Mouse (Mus musculus): ENCODE results near the gene Txlnb. TPM values are rescaled to one million over a fixed set of nuclear protein-coding genes. Genes with fewer than 3 reads are reported as not detected.
"Not testable (repeated sequence)": the region's sequence is repeated elsewhere in the genome, so short reads cannot be mapped to it uniquely, and the experiment has no call there.

The Txlnb gene
- polyA plus RNA-seq (2016; fragmentation: Nextera tagmentation; extraction: Ambion mirVana), result 0.31 and 0.56 TPM in 2 replicates

DNA sequence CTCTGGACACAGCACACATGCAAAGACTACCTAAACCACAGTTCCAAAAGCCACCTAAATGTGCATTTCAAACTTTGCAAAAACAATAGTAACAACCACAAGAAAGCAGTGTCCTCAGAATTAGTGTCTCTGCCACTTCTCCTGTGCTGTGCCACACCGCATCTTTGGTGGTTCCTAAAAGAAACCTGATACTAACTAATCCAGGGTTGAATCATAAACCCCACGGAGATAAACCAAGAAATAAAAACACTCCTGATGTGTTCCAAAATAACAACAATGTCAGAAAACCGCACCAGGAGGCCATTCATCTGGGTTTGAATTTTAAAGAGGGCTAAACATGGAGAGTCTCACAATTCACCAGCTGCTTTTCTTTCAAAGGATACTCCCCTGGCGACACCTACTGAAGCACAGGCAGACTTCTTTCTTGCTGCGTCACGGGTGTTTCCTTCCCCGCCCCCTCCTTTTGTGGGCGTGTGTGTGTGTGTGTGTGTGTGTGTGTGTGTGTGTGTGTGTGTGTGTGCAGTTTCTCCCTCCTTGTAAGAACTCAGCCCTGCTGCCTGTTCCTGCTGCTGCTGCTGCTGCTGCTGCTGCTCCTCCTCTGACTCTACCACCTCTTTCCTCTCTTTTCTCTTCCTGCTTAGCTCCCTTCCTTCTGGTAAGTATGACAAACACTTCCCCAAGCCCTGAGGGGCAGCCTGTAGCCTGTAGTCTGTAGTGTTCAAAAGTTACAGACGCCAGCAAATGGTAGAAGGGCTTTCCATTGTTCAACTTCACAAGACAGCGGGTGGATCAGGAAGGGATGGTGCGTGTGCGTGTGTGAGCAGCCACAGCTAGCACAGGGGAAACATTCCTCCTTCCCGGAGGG is at the start of gene Txlnb:
Txlnb (plus strand) TSS at position 460 of the 865 bp plus-strand sequence.
- Histone ChIP-seq H3K27me3 (ENCODE audit: low read depth, poor library complexity, severe bottlenecking) (no peaks in the 10 kb centered on the region), H3K9me3 (replicated peaks) (no peaks in the 10 kb centered on the region), H3K36me3 (no peaks in the 10 kb centered on the region), H3K4me3 (peak within 1 kb of the TSS; percentile 32), H3K4me1 (peaks cover 15% of the 10 kb centered on the region), H3K27ac (peak within 1 kb of the TSS; percentile 80)
- WGBS, result 27% methylated on average over 12 of the region's 13 CpGs
- peak; percentile 62 for DNase-seq (ENCODE audit: low spot score)

DNA sequence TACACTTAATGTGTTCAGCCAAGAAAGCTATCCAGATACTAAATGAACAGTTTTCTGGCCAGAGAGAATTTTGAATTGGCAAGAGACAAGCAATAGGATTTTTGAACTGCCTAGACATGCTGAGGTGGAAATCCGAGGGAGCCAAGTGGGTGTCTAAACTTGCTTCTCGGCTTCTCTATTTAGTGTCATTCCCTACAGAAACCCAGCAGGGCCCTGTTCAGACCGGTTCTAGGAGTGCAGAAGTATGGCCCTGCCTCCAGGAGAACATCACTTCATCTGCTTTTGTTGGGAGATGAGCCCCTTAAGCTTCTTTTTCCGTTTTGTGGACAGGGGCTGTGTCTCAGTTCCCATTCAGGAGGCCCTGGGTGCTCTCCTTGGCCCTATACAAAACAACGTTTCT is 43.5 kb upstream of the Txlnb start:
- no peak overlapping the region for H3K4me3 ChIP-seq
- no peak for DNase-seq (ENCODE audit: low spot score)
- 81% methylated on average over 5 of the region's 5 CpGs for WGBS
- H3K4me1 ChIP-seq, result no peaks in the 10 kb centered on the region
- no peaks in the 10 kb centered on the region for H3K27me3 ChIP-seq (ENCODE audit: low read depth, poor library complexity, severe bottlenecking)
- no peaks in the 10 kb centered on the region for H3K9me3 ChIP-seq (replicated peaks)
- no peaks in the 10 kb centered on the region for H3K36me3 ChIP-seq
- H3K27ac ChIP-seq, result no peak overlapping the region

DNA sequence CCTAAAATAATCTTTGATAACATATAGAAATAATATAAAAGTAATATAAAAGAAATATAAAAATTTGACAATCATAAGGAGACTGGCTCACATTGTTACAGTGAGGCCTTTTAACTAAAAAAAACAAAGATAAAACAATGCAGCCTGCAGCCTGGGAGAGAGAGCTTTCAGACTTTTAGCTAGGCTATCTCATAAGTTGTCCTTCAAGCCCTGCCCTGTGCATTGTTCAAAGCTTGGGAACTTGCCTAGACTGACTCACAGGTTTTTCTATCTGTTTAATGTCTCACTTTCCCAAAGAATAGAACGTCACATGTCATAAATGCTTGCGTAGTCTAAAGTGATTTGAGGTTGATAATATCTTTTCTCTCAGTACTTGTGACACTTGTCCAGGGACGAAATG is 36.3 kb upstream of the Txlnb start:
- Histone ChIP-seq H3K9me3 (replicated peaks) (no peaks in the 10 kb centered on the region), H3K27me3 (ENCODE audit: low read depth, poor library complexity, severe bottlenecking) (no peaks in the 10 kb centered on the region), H3K4me1 (no peaks in the 10 kb centered on the region), H3K4me3 (no peak overlapping the region), H3K27ac (no peak overlapping the region), H3K36me3 (no peaks in the 10 kb centered on the region)
- WGBS, result 92% methylated on average over 3 of the region's 3 CpGs
- DNase-seq (ENCODE audit: low spot score), result no peak

DNA sequence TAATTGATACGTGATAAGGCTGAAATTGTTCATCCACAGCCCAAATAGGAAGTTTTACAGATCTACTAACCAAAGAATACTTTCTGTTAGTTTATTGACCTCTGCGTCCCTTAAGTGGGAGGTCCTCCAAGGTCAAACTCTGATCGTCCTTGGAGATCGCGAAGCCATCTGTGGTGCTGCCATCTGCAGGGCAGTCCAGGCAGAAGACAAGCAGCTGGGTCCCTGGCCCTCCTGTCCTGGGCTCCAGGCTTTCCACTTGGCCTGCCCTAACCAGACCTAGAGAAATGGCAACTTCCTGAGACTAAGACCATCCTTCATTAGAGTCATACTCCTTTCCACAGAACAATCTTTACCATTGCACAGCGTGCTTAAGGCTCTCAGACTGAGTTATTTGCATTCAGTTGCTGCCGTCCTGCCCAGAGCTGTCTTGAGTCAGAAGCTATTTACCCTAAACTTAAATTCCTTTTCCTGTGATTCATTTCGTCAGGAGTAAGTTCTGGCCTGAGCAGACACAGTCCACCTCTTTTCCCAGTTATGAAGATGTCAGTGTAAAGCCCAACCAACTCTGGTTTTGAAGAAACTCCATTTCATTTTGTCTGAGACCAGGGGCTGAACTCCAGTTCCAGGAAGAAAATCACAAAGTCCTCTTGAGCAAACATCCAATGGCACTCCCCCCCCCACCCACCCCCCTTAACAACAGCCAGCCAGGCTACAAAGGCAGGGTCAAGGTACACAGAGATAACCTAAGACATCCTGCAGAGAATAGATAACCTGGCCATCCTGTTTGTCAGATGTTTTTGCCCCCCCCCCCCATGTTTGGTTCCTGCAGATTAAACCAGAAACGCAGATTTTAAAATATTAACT is 35.0 kb upstream of the Txlnb start:
- no peak for DNase-seq (ENCODE audit: low spot score)
- H3K27me3 ChIP-seq (ENCODE audit: low read depth, poor library complexity, severe bottlenecking), result no peaks in the 10 kb centered on the region
- 74% methylated on average over 9 of the region's 9 CpGs for WGBS

DNA sequence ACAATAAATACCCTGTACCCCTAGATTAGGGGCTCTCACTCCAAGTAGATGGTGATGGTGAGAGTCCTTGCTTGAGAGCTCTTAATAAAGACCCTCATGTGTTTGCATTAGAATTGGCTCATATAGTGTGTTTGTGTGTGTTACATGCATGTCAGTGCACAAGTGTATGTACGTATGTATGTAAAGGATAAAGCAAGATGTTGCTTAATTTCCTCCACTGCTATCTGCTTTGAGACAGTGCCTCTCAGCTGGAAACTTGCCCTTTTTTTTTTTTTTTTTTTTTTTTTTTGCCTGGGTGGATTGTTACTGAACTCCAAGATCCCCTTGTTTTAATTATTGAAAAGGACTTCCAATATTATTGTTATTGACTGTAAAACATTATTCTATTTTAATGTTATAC is 34.4 kb upstream of the Txlnb start:
- Histone ChIP-seq H3K4me3 (no peak overlapping the region), H3K27me3 (ENCODE audit: low read depth, poor library complexity, severe bottlenecking) (no peaks in the 10 kb centered on the region), H3K9me3 (replicated peaks) (no peaks in the 10 kb centered on the region), H3K36me3 (no peaks in the 10 kb centered on the region), H3K4me1 (no peaks in the 10 kb centered on the region), H3K27ac (no peak overlapping the region)
- no peak for DNase-seq (ENCODE audit: low spot score)
- 93% methylated on average over 1 of the region's 1 CpGs for WGBS

More for the DNA sequence above, 35.0 kb upstream of the Txlnb start:
- no peaks in the 10 kb centered on the region for H3K9me3 ChIP-seq (replicated peaks)
- no peaks in the 10 kb centered on the region for H3K4me1 ChIP-seq
- no peaks in the 10 kb centered on the region for H3K36me3 ChIP-seq
- H3K4me3 ChIP-seq, result no peak overlapping the region
- H3K27ac ChIP-seq, result no peak overlapping the region

DNA sequence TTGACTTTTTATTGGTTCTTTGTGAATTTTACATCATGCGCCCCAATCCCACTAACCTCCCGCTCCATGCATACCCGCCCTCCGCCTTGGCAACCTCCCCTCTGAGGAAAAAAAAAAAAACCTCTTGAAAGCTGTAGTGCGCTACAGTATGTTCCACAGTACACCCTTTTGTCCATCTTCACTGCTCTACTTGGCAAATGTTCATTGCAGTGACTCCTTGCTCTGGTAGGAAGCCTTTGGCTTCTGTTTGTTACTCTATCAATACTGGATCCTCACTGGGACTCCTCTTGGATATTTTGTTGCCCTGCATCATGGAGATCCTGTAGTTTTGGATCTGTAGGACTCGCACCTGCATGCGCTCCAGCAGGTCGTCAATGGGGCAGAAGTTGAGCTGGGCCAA is 33.1 kb upstream of the Txlnb start:
- no peaks in the 10 kb centered on the region for H3K4me1 ChIP-seq
- no peak overlapping the region for H3K4me3 ChIP-seq
- DNase-seq (ENCODE audit: low spot score), result no peak
- WGBS, result 94% methylated on average over 8 of the region's 8 CpGs
- no peaks in the 10 kb centered on the region for H3K27me3 ChIP-seq (ENCODE audit: low read depth, poor library complexity, severe bottlenecking)
- H3K27ac ChIP-seq, result no peak overlapping the region
- H3K36me3 ChIP-seq, result no peaks in the 10 kb centered on the region
- H3K9me3 ChIP-seq (replicated peaks), result no peaks in the 10 kb centered on the region

DNA sequence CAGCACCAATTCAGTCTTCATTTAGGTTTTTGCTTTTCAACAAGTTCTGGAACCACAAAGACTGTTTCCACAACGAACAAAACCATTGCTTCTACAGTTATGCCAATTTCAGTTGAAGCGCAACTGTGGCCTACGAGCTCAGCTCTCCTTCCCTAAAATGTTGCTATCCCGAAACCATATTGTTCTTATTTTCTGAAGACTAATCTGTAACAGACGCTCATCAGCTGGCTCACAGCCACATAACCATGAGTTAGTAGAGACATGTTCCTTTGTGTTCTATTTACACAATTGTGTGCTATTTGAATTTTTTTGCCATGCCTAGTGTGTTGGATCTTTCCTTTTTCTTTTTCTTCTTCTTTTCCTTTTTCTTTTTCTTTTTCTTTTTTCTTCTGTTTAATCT is 26.2 kb upstream of the Txlnb start:
- peak overlapping the region; percentile 56; the same call in 1 of the 2 replicates for H3K27ac ChIP-seq
- no peaks in the 10 kb centered on the region for H3K36me3 ChIP-seq
- peaks cover 12% of the 10 kb centered on the region; the same call in 1 of the 2 replicates for H3K4me1 ChIP-seq
- 62% methylated on average over 5 of the region's 5 CpGs for WGBS
- no peaks in the 10 kb centered on the region for H3K9me3 ChIP-seq (replicated peaks)
- H3K27me3 ChIP-seq (ENCODE audit: low read depth, poor library complexity, severe bottlenecking), result no peaks in the 10 kb centered on the region
- H3K4me3 ChIP-seq, result no peak overlapping the region
- DNase-seq (ENCODE audit: low spot score), result no peak

DNA sequence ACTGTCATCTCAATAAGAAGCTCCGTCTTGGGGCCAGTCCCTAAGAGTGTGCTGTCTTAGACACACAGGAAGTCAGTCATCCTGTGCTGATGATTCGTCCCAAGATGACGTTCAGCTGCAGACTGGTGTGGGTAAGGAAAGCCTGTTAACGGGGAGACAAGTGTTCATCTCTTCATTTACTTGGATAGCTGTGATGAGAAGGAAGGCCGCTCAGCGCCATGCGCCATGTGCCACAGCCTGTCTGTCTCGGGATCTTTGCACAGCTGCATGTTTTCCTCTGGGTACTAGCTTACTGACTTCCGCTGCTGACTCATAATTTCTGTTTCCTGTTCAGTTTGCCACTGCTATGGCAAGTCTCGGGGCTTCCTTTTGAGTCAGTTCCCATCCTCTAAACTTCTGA is 23.7 kb upstream of the Txlnb start:
- whole genome bisulfite sequencing, result 88% methylated on average over 10 of the region's 10 CpGs
- H3K4me3 ChIP-seq, result no peak overlapping the region
- no peaks in the 10 kb centered on the region for H3K9me3 ChIP-seq (replicated peaks)
- no peak overlapping the region for H3K27ac ChIP-seq
- no peak for DNase-seq (ENCODE audit: low spot score)
- H3K27me3 ChIP-seq (ENCODE audit: low read depth, poor library complexity, severe bottlenecking), result no peaks in the 10 kb centered on the region
- no peaks in the 10 kb centered on the region for H3K36me3 ChIP-seq
- H3K4me1 ChIP-seq, result peaks cover 12% of the 10 kb centered on the region; the same call in 1 of the 2 replicates

DNA sequence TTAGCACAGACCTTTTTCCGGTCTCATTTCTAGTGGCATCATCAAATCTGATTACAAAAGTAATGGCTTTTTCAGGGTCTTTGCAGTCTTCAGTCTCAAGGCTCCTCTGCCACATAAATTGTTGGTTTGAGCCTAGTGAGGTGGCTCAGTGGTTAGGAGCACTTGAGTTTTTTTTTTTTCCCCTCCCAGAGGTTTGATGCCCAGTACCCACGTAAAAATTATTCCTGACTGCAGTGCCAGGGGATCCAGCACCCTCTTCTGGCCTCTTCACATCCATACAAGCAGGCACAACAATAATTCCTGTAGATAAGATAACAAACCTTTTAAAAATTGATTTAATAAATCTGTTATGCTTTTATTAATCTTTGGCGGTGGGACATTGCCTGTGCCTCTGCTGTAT is 21.7 kb upstream of the Txlnb start:
- 88% methylated on average over 3 of the region's 3 CpGs for WGBS
- Histone ChIP-seq H3K4me3 (no peak overlapping the region), H3K27me3 (ENCODE audit: low read depth, poor library complexity, severe bottlenecking) (no peaks in the 10 kb centered on the region), H3K9me3 (replicated peaks) (no peaks in the 10 kb centered on the region), H3K27ac (no peak overlapping the region), H3K4me1 (peaks cover 6% of the 10 kb centered on the region; the same call in 1 of the 2 replicates), H3K36me3 (no peaks in the 10 kb centered on the region)
- DNase-seq (ENCODE audit: low spot score), result no peak

DNA sequence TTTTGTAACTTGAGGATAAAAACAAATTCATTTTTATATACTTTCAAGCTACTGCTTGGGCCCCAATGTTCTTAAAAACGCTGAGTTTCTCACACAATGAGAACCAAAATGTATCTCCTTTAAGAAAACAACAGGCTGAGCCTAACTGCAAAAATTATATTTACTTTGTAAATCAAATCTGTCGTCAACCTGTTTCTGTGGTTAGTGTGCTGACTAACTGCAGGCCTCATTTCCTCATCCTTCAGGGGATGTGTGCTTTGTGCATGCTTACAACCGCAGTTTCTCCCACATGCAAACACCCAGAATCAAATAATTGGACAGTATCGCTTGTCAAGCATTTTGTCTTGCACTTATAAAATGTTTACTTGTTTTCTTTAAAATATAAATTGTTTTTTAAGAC is 20.9 kb upstream of the Txlnb start:
- H3K9me3 ChIP-seq (replicated peaks), result no peaks in the 10 kb centered on the region
- no peak for DNase-seq (ENCODE audit: low spot score)
- 88% methylated on average over 4 of the region's 4 CpGs for WGBS
- no peak overlapping the region for H3K4me3 ChIP-seq
- H3K27ac ChIP-seq, result no peak overlapping the region
- H3K27me3 ChIP-seq (ENCODE audit: low read depth, poor library complexity, severe bottlenecking), result no peaks in the 10 kb centered on the region
- no peaks in the 10 kb centered on the region; the same call in 1 of the 2 replicates for H3K4me1 ChIP-seq
- H3K36me3 ChIP-seq, result no peaks in the 10 kb centered on the region

DNA sequence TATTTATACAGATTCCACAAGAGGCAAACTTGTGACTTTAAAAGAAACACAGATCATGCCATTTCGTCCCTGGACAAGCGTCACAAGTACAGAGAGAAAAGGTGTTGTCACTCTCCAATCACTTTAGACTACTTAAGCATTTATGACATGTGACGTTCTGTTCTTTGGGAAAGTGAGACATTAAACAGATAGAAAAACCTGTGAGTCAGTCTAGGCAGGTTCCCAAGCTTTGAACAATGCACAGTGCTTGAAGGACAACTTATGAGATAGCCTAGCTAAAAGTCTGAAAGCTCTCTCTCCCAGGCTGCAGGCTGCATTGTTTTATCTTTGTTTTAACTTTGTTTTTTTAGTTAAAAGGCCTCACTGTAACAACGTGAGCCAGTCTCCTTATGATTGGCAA is 19.3 kb upstream of the Txlnb start:
- H3K9me3 ChIP-seq (replicated peaks); H3K4me1 ChIP-seq; H3K4me3 ChIP-seq; DNase-seq (ENCODE audit: low spot score); H3K27me3 ChIP-seq (ENCODE audit: low read depth, poor library complexity, severe bottlenecking); H3K36me3 ChIP-seq; H3K27ac ChIP-seq: not testable (repeated sequence)
- 81% methylated on average over 4 of the region's 4 CpGs for whole genome bisulfite sequencing

DNA sequence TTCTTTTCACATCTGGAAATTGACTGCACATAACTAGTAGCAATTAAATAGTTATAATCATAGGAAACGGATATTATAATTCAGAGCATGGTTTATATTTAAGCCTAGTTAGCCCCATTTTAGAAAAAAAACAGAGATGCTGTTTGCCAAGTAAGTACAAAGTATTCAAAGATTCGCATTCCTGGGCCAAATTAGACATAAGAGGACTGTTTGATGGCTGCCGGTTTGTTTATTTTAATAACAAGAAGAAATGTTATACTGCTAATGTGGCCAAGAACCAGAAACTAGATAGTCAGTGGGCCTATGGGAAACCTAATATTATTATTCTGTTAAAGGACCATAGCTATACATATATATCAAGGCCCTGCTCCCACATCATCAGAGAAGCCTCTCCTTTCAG is 9.3 kb upstream of the Txlnb start:
- no peaks in the 10 kb centered on the region for H3K36me3 ChIP-seq
- no peaks in the 10 kb centered on the region for H3K27me3 ChIP-seq (ENCODE audit: low read depth, poor library complexity, severe bottlenecking)
- H3K27ac ChIP-seq, result no peak overlapping the region
- no peak overlapping the region for H3K4me3 ChIP-seq
- H3K9me3 ChIP-seq (replicated peaks), result no peaks in the 10 kb centered on the region
- WGBS, result 88% methylated on average over 3 of the region's 3 CpGs
- DNase-seq (ENCODE audit: low spot score), result no peak
- no peaks in the 10 kb centered on the region for H3K4me1 ChIP-seq

DNA sequence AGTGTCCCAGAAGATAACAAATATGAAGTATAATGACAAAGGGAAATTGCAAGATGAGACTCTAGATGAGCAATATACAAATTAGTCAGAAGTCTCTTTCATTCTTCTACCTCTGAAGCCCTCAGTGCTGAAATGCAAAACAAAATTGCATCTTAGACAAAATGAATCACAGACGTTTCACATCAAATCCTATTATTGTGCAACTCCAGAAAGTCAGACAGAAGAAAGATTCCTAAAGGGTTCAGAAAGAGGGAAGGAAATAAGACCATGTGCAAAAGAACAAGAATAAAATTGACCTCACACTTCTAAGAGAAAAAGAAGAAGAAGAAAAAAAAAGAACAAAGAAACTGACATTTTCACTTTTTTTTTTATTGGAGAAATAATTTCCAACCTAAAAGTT is 8.1 kb upstream of the Txlnb start:
- no peak overlapping the region for H3K4me3 ChIP-seq
- no peak overlapping the region for H3K27ac ChIP-seq
- H3K9me3 ChIP-seq (replicated peaks), result no peaks in the 10 kb centered on the region
- WGBS, result 82% methylated on average over 1 of the region's 1 CpGs
- H3K4me1 ChIP-seq, result no peaks in the 10 kb centered on the region
- H3K27me3 ChIP-seq (ENCODE audit: low read depth, poor library complexity, severe bottlenecking), result no peaks in the 10 kb centered on the region
- DNase-seq (ENCODE audit: low spot score), result no peak
- no peaks in the 10 kb centered on the region for H3K36me3 ChIP-seq

Data from limb, embryonic 10.5 days (tissue).